Mouse (Mus musculus): ENCODE measurements at regions not wholly inside any gene's neighbourhood (a gene's known extent, or its start where the extent isn't known, plus 50 kb on each side); places are given as distances from the start of the nearest gene placed in this dataset.

DNA sequence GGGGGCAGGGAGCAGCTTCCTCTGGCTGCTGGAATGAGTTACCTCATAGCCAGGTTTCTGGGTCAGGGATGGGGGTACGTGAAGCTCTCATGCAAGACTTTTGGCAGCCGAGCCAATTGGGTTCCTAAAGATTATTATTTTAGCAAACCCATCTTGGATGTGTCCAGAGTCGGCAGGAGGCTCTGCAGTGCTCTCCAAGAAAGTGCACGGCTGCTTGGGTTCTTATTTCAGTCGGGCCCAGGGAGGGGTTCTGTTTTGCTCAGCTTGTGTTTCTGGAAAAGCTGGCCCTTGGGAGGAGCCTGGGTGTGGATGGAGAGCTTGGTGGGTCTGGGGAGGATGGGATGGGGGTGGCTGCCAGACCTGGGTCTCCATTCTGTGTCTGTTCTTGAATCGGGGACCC lies 70.8 kb downstream of the Gm26897 start:
- WGBS: 77% methylated on average over 6 of the region's 6 CpGs

DNA sequence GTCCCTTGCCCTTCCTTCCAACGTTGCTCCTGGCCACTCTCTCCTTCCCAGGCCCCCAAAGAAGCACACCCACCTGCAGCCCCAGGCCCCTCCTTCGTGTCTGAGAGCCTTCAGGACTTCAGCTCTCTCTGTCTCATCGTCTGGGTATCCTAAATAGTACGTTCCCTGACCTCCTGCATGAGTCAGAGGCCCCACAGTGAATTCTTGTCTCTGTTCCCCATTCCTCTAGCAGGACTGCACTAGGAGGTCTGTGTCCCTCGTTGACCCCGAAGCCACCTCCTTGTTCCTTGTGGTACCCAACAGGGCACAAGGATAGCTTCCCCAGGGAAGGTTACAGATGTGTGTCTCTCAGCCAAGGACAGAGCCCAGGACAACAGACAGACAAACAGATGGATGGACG lies 71.4 kb downstream of the Gm26897 start:
- H3K27ac ChIP-seq (ENCODE audit: low read depth, low read length): no peak overlapping the region
- no peak overlapping the region for H3K4me3 ChIP-seq (ENCODE audit: low read depth, low read length)
- no peak for ATAC-seq (ENCODE audit: low read depth)
- no peak overlapping the region for H3K9ac ChIP-seq (replicated peaks; ENCODE audit: low read depth, low read length)
- H3K27me3 ChIP-seq (ENCODE audit: control insufficient read depth, insufficient read depth, low read length): no peaks in the 10 kb centered on the region
- no peaks in the 10 kb centered on the region for H3K9me3 ChIP-seq (ENCODE audit: control insufficient read depth, low read length)
- WGBS: 66% methylated on average over 7 of the region's 7 CpGs
- H3K4me1 ChIP-seq (ENCODE audit: control insufficient read depth, insufficient read depth, low read length): 0 out of 2 replicates have a peak, but pooled peaks cover 3% of the 10 kb centered on the region
- no peaks in the 10 kb centered on the region for H3K36me3 ChIP-seq (ENCODE audit: control insufficient read depth, insufficient read depth, low read length)
- no peak overlapping the region for H3K4me2 ChIP-seq (ENCODE audit: low read depth, low read length)

More for the DNA sequence above, 70.8 kb downstream of the Gm26897 start:
- H3K4me1 ChIP-seq (ENCODE audit: control insufficient read depth, insufficient read depth, low read length): 0 out of 2 replicates have a peak, but pooled peaks cover 7% of the 10 kb centered on the region
- H3K4me2 ChIP-seq (ENCODE audit: low read depth, low read length): no peak overlapping the region
- H3K4me3 ChIP-seq (ENCODE audit: low read depth, low read length): no peak overlapping the region
- ATAC-seq (ENCODE audit: low read depth): no peak
- H3K27ac ChIP-seq (ENCODE audit: low read depth, low read length): no peak overlapping the region
- no peaks in the 10 kb centered on the region for H3K9me3 ChIP-seq (ENCODE audit: control insufficient read depth, low read length)
- no peak overlapping the region for H3K9ac ChIP-seq (replicated peaks; ENCODE audit: low read depth, low read length)
- no peaks in the 10 kb centered on the region for H3K36me3 ChIP-seq (ENCODE audit: control insufficient read depth, insufficient read depth, low read length)
- no peaks in the 10 kb centered on the region for H3K27me3 ChIP-seq (ENCODE audit: control insufficient read depth, insufficient read depth, low read length)

DNA sequence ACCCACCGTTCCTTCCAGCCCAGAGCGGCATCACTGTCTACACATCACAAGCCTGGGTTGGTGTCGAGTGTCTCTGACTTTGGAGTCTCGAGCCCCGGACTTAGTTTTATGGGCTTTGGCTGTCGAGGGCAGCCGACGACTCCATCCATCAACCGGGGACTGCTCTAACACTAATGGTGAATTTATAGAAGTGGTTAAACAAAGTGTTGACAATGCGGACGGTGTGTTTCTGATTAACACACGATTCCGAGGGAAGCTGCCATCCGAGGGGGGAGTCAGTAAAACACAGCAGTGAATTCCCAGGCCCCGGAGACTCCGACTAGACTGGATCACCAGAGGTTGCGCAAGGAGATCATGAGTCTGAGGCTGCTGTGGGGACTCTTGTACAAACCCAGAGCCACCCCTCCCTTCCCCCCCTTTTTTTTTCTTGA lies 72.1 kb downstream of the Gm26897 start:
- no peak overlapping the region for H3K27ac ChIP-seq (ENCODE audit: low read depth, low read length)
- no peak for ATAC-seq (ENCODE audit: low read depth)
- no peak overlapping the region for H3K9ac ChIP-seq (replicated peaks; ENCODE audit: low read depth, low read length)
- H3K9me3 ChIP-seq (ENCODE audit: control insufficient read depth, low read length): no peaks in the 10 kb centered on the region
- H3K36me3 ChIP-seq (ENCODE audit: control insufficient read depth, insufficient read depth, low read length): no peaks in the 10 kb centered on the region
- H3K4me3 ChIP-seq (ENCODE audit: low read depth, low read length): no peak overlapping the region
- no peak overlapping the region for H3K4me2 ChIP-seq (ENCODE audit: low read depth, low read length)
- H3K27me3 ChIP-seq (ENCODE audit: control insufficient read depth, insufficient read depth, low read length): no peaks in the 10 kb centered on the region
- H3K4me1 ChIP-seq (ENCODE audit: control insufficient read depth, insufficient read depth, low read length): no peaks in the 10 kb centered on the region
- 10% methylated on average over 17 of the region's 17 CpGs for WGBS

DNA sequence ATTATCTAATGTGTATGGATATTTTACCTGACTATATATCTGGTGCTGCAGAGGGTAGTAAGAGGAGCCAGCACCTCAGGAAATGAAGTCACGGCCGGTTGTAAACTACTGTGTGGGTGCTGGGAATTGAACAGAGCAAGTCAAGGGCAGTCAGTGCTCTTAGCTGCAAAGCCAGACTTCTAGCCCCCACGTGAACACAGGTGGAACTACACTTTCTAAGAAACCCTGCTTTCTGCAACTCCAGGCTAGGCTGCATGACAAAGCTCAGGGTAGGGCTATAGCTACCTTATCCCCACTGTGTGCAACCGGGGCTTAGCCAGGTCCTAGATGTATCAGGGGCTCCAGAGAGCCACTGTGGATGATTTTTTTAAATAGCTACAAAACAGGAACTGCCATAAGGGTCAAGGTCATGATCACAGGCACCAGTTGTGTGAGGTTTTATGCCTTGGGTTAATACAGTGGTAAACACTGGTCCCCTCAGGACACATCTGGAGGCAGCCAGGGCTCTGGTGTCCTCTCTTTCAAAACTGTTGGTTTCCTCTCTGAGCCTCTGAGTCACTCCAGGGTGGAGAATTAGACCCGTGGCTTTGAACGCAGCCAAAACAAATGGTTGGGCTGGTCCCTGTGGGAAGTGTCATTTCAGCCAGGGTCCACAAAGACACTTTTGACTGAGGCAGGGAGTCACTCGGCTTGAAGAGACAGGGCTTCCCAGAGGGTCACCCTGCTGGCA lies 76.5 kb downstream of the Gm26897 start:
- 28% methylated on average over 7 of the region's 7 CpGs for WGBS
- H3K9ac ChIP-seq (replicated peaks; ENCODE audit: low read depth, low read length): no peak overlapping the region

DNA sequence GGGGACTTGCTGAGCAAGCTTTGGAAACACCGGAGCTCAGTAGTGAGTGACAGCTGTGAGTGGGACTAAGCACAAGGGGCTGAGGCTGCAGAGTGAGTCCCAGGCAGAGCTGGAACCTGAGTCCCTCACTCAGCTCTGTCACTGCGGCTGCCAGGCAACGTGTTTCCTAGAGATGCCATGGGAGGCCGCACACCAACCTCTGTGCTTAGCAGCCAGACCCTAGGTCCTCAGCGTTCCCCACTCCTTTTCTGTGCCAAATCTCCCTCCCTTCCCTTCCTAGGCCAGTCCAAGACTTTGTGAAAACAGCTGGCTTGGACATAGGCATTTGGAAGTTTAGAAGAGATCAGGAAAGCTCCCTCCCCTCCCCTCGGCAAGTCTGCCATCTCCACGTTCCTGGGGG lies 78.9 kb downstream of the Gm26897 start:
- no peak overlapping the region for H3K4me2 ChIP-seq (ENCODE audit: low read depth, low read length)
- no peaks in the 10 kb centered on the region for H3K36me3 ChIP-seq (ENCODE audit: control insufficient read depth, insufficient read depth, low read length)
- no peak overlapping the region for H3K4me3 ChIP-seq (ENCODE audit: low read depth, low read length)
- no peak for ATAC-seq (ENCODE audit: low read depth)
- 61% methylated on average over 6 of the region's 7 CpGs for WGBS
- 0 out of 2 replicates have a peak, but pooled peaks cover 2% of the 10 kb centered on the region for H3K27me3 ChIP-seq (ENCODE audit: control insufficient read depth, insufficient read depth, low read length)
- H3K4me1 ChIP-seq (ENCODE audit: control insufficient read depth, insufficient read depth, low read length): no peaks in the 10 kb centered on the region
- H3K27ac ChIP-seq (ENCODE audit: low read depth, low read length): no peak overlapping the region
- H3K9me3 ChIP-seq (ENCODE audit: control insufficient read depth, low read length): no peaks in the 10 kb centered on the region
- no peak overlapping the region for H3K9ac ChIP-seq (replicated peaks; ENCODE audit: low read depth, low read length)

More for the DNA sequence above, 76.5 kb downstream of the Gm26897 start:
- Histone ChIP-seq H3K9me3 (ENCODE audit: control insufficient read depth, low read length) (no peaks in the 10 kb centered on the region), H3K4me2 (ENCODE audit: low read depth, low read length) (no peak overlapping the region), H3K36me3 (ENCODE audit: control insufficient read depth, insufficient read depth, low read length) (no peaks in the 10 kb centered on the region), H3K4me1 (ENCODE audit: control insufficient read depth, insufficient read depth, low read length) (no peaks in the 10 kb centered on the region), H3K4me3 (ENCODE audit: low read depth, low read length) (no peak overlapping the region), H3K27ac (ENCODE audit: low read depth, low read length) (no peak overlapping the region), H3K27me3 (ENCODE audit: control insufficient read depth, insufficient read depth, low read length) (no peaks in the 10 kb centered on the region)
- ATAC-seq (ENCODE audit: low read depth): no peak

DNA sequence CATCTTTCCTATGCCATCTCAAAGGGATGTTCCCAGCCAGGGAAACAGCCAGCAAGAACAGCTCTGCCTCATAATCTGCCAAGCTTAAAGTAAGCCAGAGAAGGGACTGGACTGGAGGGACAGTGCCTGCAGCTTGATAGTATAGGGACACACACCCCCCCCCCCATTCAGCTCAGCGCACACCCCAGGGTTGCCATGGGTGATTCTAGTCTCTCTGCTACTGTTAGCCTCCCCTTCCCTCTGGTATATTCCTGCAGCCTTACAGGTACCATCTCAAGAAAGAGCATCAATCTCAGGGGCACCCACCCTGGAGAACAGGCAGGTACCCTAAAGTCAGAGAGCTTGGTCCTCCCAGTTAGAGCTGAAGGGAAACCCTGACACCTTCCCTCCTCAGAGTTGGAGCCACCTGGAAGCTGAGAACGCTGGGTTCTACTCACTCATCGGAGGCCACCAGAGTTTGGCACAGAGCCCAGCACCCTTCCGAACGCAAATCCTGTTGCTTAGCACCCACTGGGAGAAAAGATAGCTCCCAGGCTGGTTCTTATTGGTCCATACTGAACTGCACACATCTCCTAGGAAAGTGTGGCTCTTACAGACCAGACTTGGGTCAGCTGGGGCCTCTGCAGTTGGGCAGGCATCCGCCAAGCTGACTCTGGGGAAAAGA lies 79.5 kb downstream of the Gm26897 start:
- WGBS: 47% methylated on average over 6 of the region's 6 CpGs
- Histone ChIP-seq H3K4me1 (ENCODE audit: control insufficient read depth, insufficient read depth, low read length) (no peaks in the 10 kb centered on the region), H3K9ac (replicated peaks; ENCODE audit: low read depth, low read length) (no peak overlapping the region), H3K36me3 (ENCODE audit: control insufficient read depth, insufficient read depth, low read length) (no peaks in the 10 kb centered on the region), H3K27ac (ENCODE audit: low read depth, low read length) (no peak overlapping the region), H3K9me3 (ENCODE audit: control insufficient read depth, low read length) (no peaks in the 10 kb centered on the region), H3K4me2 (ENCODE audit: low read depth, low read length) (no peak overlapping the region), H3K4me3 (ENCODE audit: low read depth, low read length) (no peak overlapping the region), H3K27me3 (ENCODE audit: control insufficient read depth, insufficient read depth, low read length) (0 out of 2 replicates have a peak, but pooled peaks cover 2% of the 10 kb centered on the region)
- ATAC-seq (ENCODE audit: low read depth): no peak

DNA sequence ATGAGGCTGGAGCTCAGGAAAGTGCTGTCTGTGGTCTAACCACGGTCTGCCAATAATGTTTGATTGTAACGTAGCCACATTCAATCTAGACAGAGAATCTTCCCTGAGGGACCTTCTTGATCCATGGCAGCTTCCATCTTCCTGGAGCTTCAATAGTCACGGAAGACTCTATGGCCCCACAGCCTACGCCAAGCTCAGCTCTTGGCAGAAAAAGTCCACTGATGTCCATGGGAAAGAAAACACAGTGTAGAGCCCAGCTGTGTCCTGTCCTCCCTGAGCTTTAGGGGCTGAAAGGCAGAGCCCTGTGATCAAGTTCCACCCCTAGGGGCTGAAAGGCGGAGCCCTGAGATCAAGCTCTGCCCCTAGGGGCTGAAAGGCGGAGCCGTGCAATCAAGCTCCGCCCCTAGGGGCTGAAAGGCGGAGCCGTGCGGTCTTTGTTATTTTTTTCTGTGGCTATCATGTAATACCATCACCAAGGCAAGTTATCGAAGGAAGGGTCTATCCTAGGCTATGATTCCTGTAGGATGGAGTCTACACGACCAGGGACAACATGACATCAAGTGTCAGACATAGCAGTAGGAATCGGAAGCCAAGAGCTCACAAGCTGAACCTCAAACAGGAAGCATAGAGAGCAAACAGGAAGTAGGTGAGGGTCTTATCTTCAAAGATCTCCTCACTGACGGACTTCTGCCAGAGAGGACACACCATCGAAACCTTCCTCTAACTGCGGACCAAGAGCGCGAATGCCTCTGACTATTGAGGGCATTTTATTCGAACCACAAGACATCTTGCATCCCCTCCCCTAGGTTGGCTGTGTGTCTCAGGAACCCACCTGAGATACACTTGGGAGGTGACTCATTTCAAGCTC lies 81.4 kb downstream of the Gm26897 start:
- no peaks in the 10 kb centered on the region for H3K4me1 ChIP-seq (ENCODE audit: control insufficient read depth, insufficient read depth, low read length)
- no peaks in the 10 kb centered on the region for H3K36me3 ChIP-seq (ENCODE audit: control insufficient read depth, insufficient read depth, low read length)
- no peak overlapping the region for H3K9ac ChIP-seq (replicated peaks; ENCODE audit: low read depth, low read length)
- 0 out of 2 replicates have a peak, but pooled peaks cover 2% of the 10 kb centered on the region for H3K27me3 ChIP-seq (ENCODE audit: control insufficient read depth, insufficient read depth, low read length)
- WGBS: 89% methylated on average over 20 of the region's 20 CpGs
- H3K4me2 ChIP-seq (ENCODE audit: low read depth, low read length): no peak overlapping the region
- H3K9me3 ChIP-seq (ENCODE audit: control insufficient read depth, low read length): no peaks in the 10 kb centered on the region
- ATAC-seq (ENCODE audit: low read depth): no peak
- H3K4me3 ChIP-seq (ENCODE audit: low read depth, low read length): no peak overlapping the region
- no peak overlapping the region for H3K27ac ChIP-seq (ENCODE audit: low read depth, low read length)

DNA sequence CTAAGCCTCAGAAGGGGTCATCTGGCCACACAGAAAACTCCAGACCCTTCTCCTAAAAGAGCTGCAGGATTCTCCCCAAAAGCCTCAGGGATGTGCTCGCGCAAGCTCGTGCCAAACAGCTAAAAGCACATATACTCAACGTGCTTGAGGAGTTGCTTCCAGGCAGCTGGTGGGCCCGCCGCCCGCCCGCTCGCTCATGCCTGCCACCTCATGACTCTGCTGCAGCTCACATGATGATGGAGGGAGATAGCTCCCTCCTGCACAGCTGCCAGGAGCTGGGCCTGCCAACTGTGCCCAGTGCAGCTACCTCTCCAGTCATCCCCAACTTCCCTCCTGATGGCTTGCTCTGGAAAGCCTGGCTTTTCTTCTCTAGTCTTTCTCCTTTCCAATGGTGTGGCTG lies 87.2 kb downstream of the Gm26897 start:
- no peaks in the 10 kb centered on the region for H3K36me3 ChIP-seq (ENCODE audit: control insufficient read depth, insufficient read depth, low read length)
- ATAC-seq (ENCODE audit: low read depth): no peak
- no peaks in the 10 kb centered on the region for H3K4me1 ChIP-seq (ENCODE audit: control insufficient read depth, insufficient read depth, low read length)
- no peaks in the 10 kb centered on the region for H3K9me3 ChIP-seq (ENCODE audit: control insufficient read depth, low read length)
- no peak overlapping the region for H3K4me3 ChIP-seq (ENCODE audit: low read depth, low read length)
- 0 out of 2 replicates have a peak, but pooled peaks cover 2% of the 10 kb centered on the region for H3K27me3 ChIP-seq (ENCODE audit: control insufficient read depth, insufficient read depth, low read length)
- H3K4me2 ChIP-seq (ENCODE audit: low read depth, low read length): no peak overlapping the region
- no peak overlapping the region for H3K9ac ChIP-seq (replicated peaks; ENCODE audit: low read depth, low read length)
- no peak overlapping the region for H3K27ac ChIP-seq (ENCODE audit: low read depth, low read length)
- WGBS: 92% methylated on average over 9 of the region's 9 CpGs
